Comparison of ENCODE assay signal across 26 mouse cellular contexts in the genomic region with DNA sequence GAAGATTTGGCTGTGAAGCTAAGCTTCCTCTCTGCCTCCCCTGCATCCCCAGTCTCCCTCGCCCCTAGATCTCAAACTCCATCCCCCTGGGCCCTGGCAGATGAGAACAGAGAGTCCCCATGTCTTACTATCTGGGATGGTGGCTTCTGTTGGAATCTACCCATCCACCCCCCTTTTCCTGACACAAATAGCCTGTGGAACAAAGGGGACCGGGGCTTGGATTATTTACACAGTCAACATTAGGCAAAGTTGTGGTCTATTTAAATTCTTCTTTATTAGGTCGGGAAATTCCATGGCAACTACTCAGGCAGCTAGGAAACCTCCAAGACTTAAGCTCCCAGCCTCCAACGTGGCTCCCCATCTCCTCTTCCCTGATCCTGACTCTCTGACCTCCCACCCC.
DNase-seq lines count a peak whose midpoint lies in the region; ATAC-seq and TF ChIP-seq lines count a peak whose summit lies in the region.
"Had no signal": no experiment of that assay in that cellular context is flagged by ENCODE, and none has a peak within 500 bp of the region (broad histone marks: within the 10 kb centered on the region; RNA-seq: fewer than 3 reads in every experiment).

No protein-coding gene starts in this region.

- H3K9me3 ChIP-seq in heart, embryonic 10.5 days: no peaks in the 10 kb centered on the region
- no peaks in the 10 kb centered on the region for H3K9me3 ChIP-seq in heart, embryonic 12.5 days (replicated peaks)
- H3K9me3 ChIP-seq in midbrain, postnatal 0 days (ENCODE audit: low read length): no peaks in the 10 kb centered on the region
- H3K9me3 ChIP-seq: embryonic facial prominence, embryonic 12.5 days; hindbrain, embryonic 15.5 days; liver, embryonic 12.5 days; megakaryocyte, embryonic 14.5 days; neural tube, embryonic 15.5 days had no signal

- DNase-seq in heart, embryonic 10.5 days (ENCODE audit: low spot score): peak; percentile 38
- DNase-seq in 3T3-L1 (ENCODE audit: low read depth, low spot score) (peak; percentile 60), Patski (ENCODE audit: low read depth, low spot score) (no peak)
- peak; percentile 5 for DNase-seq in midbrain, postnatal 0 days (ENCODE audit: low spot score)
- no peak for DNase-seq in yolk sac, embryonic 10.5 days (ENCODE audit: low spot score)
- no peak for DNase-seq in heart, adult 18-20 months
- DNase-seq: adrenal gland, postnatal 25 days; cerebellum, adult 2 months; cerebellum, postnatal 14 days; gastrocnemius, adult 2 months; kidney, adult 11 months; kidney, postnatal 14 days; liver, postnatal 0 days; lung, postnatal 4 days; retina, postnatal 1 day; right cerebral cortex, postnatal 14 days had no signal

- no peak overlapping the region for H3K4me2 ChIP-seq in heart, embryonic 12.5 days
- H3K4me2 ChIP-seq in midbrain, postnatal 0 days (ENCODE audit: low read depth, low read length, poor library complexity, severe bottlenecking): no peak overlapping the region
- H3K4me2 ChIP-seq: embryonic facial prominence, embryonic 12.5 days; hindbrain, embryonic 15.5 days; liver, embryonic 12.5 days; neural tube, embryonic 15.5 days had no signal

- H3K27ac ChIP-seq in heart, embryonic 10.5 days: no peak overlapping the region
- no peak overlapping the region for H3K27ac ChIP-seq in heart, embryonic 12.5 days (ENCODE audit: poor library complexity, severe bottlenecking)
- no peak overlapping the region for H3K27ac ChIP-seq in midbrain, postnatal 0 days (ENCODE audit: low read depth, low read length)
- H3K27ac ChIP-seq: embryonic facial prominence, embryonic 12.5 days; gastrocnemius, adult 2 months; hindbrain, embryonic 15.5 days; left cerebral cortex, adult 2 months; liver, embryonic 12.5 days; neural tube, embryonic 15.5 days had no signal

- no peak for TF ChIP-seq CTCF in Patski (IDR thresholded peaks at IDR 0.05)
- no peak for TF ChIP-seq CTCF in midbrain, postnatal 0 days (IDR thresholded peaks at IDR 0.05)

- no peaks in the 10 kb centered on the region for H3K36me3 ChIP-seq in heart, embryonic 10.5 days
- H3K36me3 ChIP-seq in heart, embryonic 12.5 days: no peaks in the 10 kb centered on the region
- H3K36me3 ChIP-seq in midbrain, postnatal 0 days (ENCODE audit: insufficient read depth, low read length): no peaks in the 10 kb centered on the region
- H3K36me3 ChIP-seq: embryonic facial prominence, embryonic 12.5 days; hindbrain, embryonic 15.5 days; liver, embryonic 12.5 days; neural tube, embryonic 15.5 days had no signal

- CTCF ChIA-PET in Patski (lab: Charles Lee): interaction anchor here (0.8 to 1.3 kb wide), 2 partner anchors 17 to 93 kb away, joined by 3 read pairs; no protein-coding TSS in a partner anchor

- POLR2A ChIA-PET in Patski (lab: Charles Lee): interaction anchor here (0.6 kb wide), 1 partner anchor 36 kb away, joined by 3 read pairs; no protein-coding TSS in a partner anchor

- WGBS in heart, embryonic 10.5 days: 37% methylated on average over 4 of the region's 4 CpGs
- 36% methylated on average over 4 of the region's 4 CpGs for WGBS in heart, embryonic 12.5 days
- 9% methylated on average over 4 of the region's 4 CpGs for WGBS in midbrain, postnatal 0 days

- H3K4me1 ChIP-seq in heart, embryonic 10.5 days: peaks cover 24% of the 10 kb centered on the region
- H3K4me1 ChIP-seq in heart, embryonic 12.5 days (replicated peaks): peaks cover 14% of the 10 kb centered on the region; the same call in 1 of the 2 replicates
- no peaks in the 10 kb centered on the region for H3K4me1 ChIP-seq in midbrain, postnatal 0 days (ENCODE audit: insufficient read depth, low read length)
- H3K4me1 ChIP-seq: liver, embryonic 12.5 days had no signal

- ATAC-seq in heart, embryonic 12.5 days (ENCODE audit: insufficient number of reproducible peaks, low FRiP score): no peak
- peak; percentile 8 for ATAC-seq in Patski
- no peak for ATAC-seq in midbrain, postnatal 0 days (ENCODE audit: low FRiP score)
- ATAC-seq: forebrain, embryonic 16.5 days; inflammation-experienced regulatory T-cells, adult 6 months; liver, embryonic 12.5 days; liver, postnatal 0 days had no signal

- H3K27me3 ChIP-seq in heart, embryonic 10.5 days (ENCODE audit: insufficient read depth, poor library complexity, severe bottlenecking): peaks cover 5% of the 10 kb centered on the region
- peaks cover 20% of the 10 kb centered on the region; the same call in 1 of the 2 replicates for H3K27me3 ChIP-seq in heart, embryonic 12.5 days (replicated peaks)
- H3K27me3 ChIP-seq in Patski: no peaks in the 10 kb centered on the region
- H3K27me3 ChIP-seq in midbrain, postnatal 0 days (ENCODE audit: insufficient read depth, low read length): no peaks in the 10 kb centered on the region
- H3K27me3 ChIP-seq: embryonic facial prominence, embryonic 12.5 days had no signal

- no peak overlapping the region for H3K9ac ChIP-seq in heart, embryonic 12.5 days
- H3K9ac ChIP-seq in midbrain, postnatal 0 days (replicated peaks; ENCODE audit: low read length, poor library complexity, severe bottlenecking): no peak overlapping the region
- H3K9ac ChIP-seq: embryonic facial prominence, embryonic 12.5 days; hindbrain, embryonic 15.5 days; liver, embryonic 12.5 days; liver, postnatal 0 days; neural tube, embryonic 15.5 days had no signal

- H3K4me3 ChIP-seq in heart, embryonic 10.5 days: no peak overlapping the region
- H3K4me3 ChIP-seq in heart, embryonic 12.5 days: no peak overlapping the region
- no peak overlapping the region for H3K4me3 ChIP-seq in midbrain, postnatal 0 days (ENCODE audit: low read depth, low read length)
- H3K4me3 ChIP-seq: embryonic facial prominence, embryonic 12.5 days; erythroblast, embryonic 14.5 days; gastrocnemius, adult 2 months; hindbrain, embryonic 15.5 days; left cerebral cortex, adult 2 months; liver, embryonic 12.5 days; megakaryocyte, embryonic 14.5 days; neural tube, embryonic 15.5 days had no signal

- in situ Hi-C loops in Patski (cut with MboI; ENCODE audit: low pct_unique_long_range_greater_than_20kb): no loop called here

Comparison
In these comparisons a context has a peak if more than half of its experiments do, and no peak if none do; other contexts are left out.
1. DNase-seq: peak in heart, embryonic 10.5 days (single experiment), 3T3-L1 (single experiment) and midbrain, postnatal 0 days (single experiment); none in Patski (single experiment), yolk sac, embryonic 10.5 days (single experiment) and heart, adult 18-20 months (0 of 2).